ENCODE assay signal across 8 mouse cellular contexts in genomic region chr7:141457986-141458660, GRCm38 (mm10). TPM values are rescaled to one million over a fixed set of nuclear protein-coding genes. Genes with fewer than 3 reads are reported as not detected.
DNase-seq lines count a peak whose midpoint lies in the region; ATAC-seq lines count a peak whose summit lies in the region.

No protein-coding gene starts in this region.

- H3K9ac ChIP-seq in midbrain, embryonic 11.5 days (ENCODE audit: low read length): no peak overlapping the region
- no peak overlapping the region for H3K9ac ChIP-seq in midbrain, embryonic 13.5 days (replicated peaks)
- no peak overlapping the region for H3K9ac ChIP-seq in forebrain, embryonic 15.5 days (replicated peaks)

- H3K27ac ChIP-seq in midbrain, embryonic 11.5 days (ENCODE audit: low read depth, low read length): no peak overlapping the region
- no peak overlapping the region for H3K27ac ChIP-seq in midbrain, embryonic 13.5 days
- no peak overlapping the region for H3K27ac ChIP-seq in forebrain, embryonic 15.5 days (replicated peaks)

- peak; percentile 61 to 69 for DNase-seq in adrenal gland, adult 18-20 months (ENCODE audit: low spot score in 2 of 2)
- no peak for DNase-seq in adrenal gland, postnatal 4 days (ENCODE audit: low spot score in 2 of 2)
- peak; percentile 91 for DNase-seq in midbrain, embryonic 11.5 days (ENCODE audit: low spot score, missing footprints)
- DNase-seq in cerebellum, postnatal 36 days: peak; percentile 65 to 70
- DNase-seq in lung, postnatal 36 days: peak; percentile 83
- DNase-seq in thymus, postnatal 4 days: peak; percentile 81

- 73% methylated on average over 15 of the region's 15 CpGs for WGBS in midbrain, embryonic 11.5 days
- 73% methylated on average over 15 of the region's 15 CpGs for WGBS in midbrain, embryonic 13.5 days
- 78% methylated on average over 15 of the region's 15 CpGs for WGBS in forebrain, embryonic 15.5 days

- no peak for ATAC-seq in midbrain, embryonic 11.5 days (ENCODE audit: low FRiP score)
- ATAC-seq in midbrain, embryonic 13.5 days: no peak
- no peak for ATAC-seq in forebrain, embryonic 15.5 days (replicated peaks)

- H3K9me3 ChIP-seq in midbrain, embryonic 11.5 days (ENCODE audit: control insufficient read depth, low read length): no peaks in the 10 kb centered on the region
- no peaks in the 10 kb centered on the region for H3K9me3 ChIP-seq in midbrain, embryonic 13.5 days
- no peaks in the 10 kb centered on the region for H3K9me3 ChIP-seq in forebrain, embryonic 15.5 days

- no peak overlapping the region for H3K4me3 ChIP-seq in midbrain, embryonic 11.5 days (ENCODE audit: low read depth, low read length)
- no peak overlapping the region for H3K4me3 ChIP-seq in midbrain, embryonic 13.5 days (replicated peaks)
- no peak overlapping the region for H3K4me3 ChIP-seq in forebrain, embryonic 15.5 days

- H3K4me1 ChIP-seq in midbrain, embryonic 11.5 days (ENCODE audit: control insufficient read depth, insufficient read depth, low read length): peaks cover 13% of the 10 kb centered on the region
- H3K4me1 ChIP-seq in midbrain, embryonic 13.5 days (replicated peaks): peaks cover 27% of the 10 kb centered on the region
- H3K4me1 ChIP-seq in forebrain, embryonic 15.5 days: peaks cover 29% of the 10 kb centered on the region

- no peaks in the 10 kb centered on the region for H3K36me3 ChIP-seq in midbrain, embryonic 11.5 days (ENCODE audit: control insufficient read depth, insufficient read depth, low read length)
- H3K36me3 ChIP-seq in midbrain, embryonic 13.5 days: peaks cover 13% of the 10 kb centered on the region
- peaks cover 9% of the 10 kb centered on the region; the same call in 1 of the 2 replicates for H3K36me3 ChIP-seq in forebrain, embryonic 15.5 days

- peaks cover 34% of the 10 kb centered on the region for H3K27me3 ChIP-seq in midbrain, embryonic 11.5 days (ENCODE audit: control insufficient read depth, insufficient read depth, low read length)
- H3K27me3 ChIP-seq in midbrain, embryonic 13.5 days: peaks cover 44% of the 10 kb centered on the region
- peaks cover 36% of the 10 kb centered on the region for H3K27me3 ChIP-seq in forebrain, embryonic 15.5 days

- no peak overlapping the region for H3K4me2 ChIP-seq in midbrain, embryonic 11.5 days
- no peak overlapping the region for H3K4me2 ChIP-seq in midbrain, embryonic 13.5 days (replicated peaks)
- H3K4me2 ChIP-seq in forebrain, embryonic 15.5 days (replicated peaks): no peak overlapping the region

RNA-seq across cellular contexts. Expression of gene Cracr2b, which starts 2.8 kb away (rescaled TPM):
- total RNA-seq in adrenal gland, adult 18-20 months (2021): 10 to 100 TPM; 11.2 to 12.5 TPM
- 10 to 100 TPM; 13.1 to 14.2 TPM for total RNA-seq in adrenal gland, postnatal 4 days (2021)
- 2.7 and 5.3 TPM in 2 replicates for polyA plus RNA-seq in midbrain, embryonic 11.5 days (2014; fragmentation: Nextera tagmentation; extraction: Ambion mirVana)
- polyA plus RNA-seq in midbrain, embryonic 13.5 days (2015; fragmentation: Nextera tagmentation; extraction: Ambion mirVana): 6.8 TPM in 2 replicates
- 5.0 and 8.5 TPM in 2 replicates for polyA plus RNA-seq in forebrain, embryonic 15.5 days (2015; fragmentation: Nextera tagmentation; extraction: Ambion mirVana)

RNA-seq across cellular contexts. Expression of gene Pnpla2, which starts 3.1 kb away (rescaled TPM):
- total RNA-seq in adrenal gland, adult 18-20 months (2021): 1,000 to 10,000 TPM in 1 of 2 experiments, 100 to 1,000 TPM in 1; 739 to 1,290 TPM
- 100 to 1,000 TPM; 173 to 205 TPM for total RNA-seq in adrenal gland, postnatal 4 days (2021)
- 12.7 and 14.0 TPM in 2 replicates for polyA plus RNA-seq in midbrain, embryonic 11.5 days (2014; fragmentation: Nextera tagmentation; extraction: Ambion mirVana)
- 16.2 and 19.2 TPM in 2 replicates for polyA plus RNA-seq in midbrain, embryonic 13.5 days (2015; fragmentation: Nextera tagmentation; extraction: Ambion mirVana)
- 21.5 and 22.0 TPM in 2 replicates for polyA plus RNA-seq in forebrain, embryonic 15.5 days (2015; fragmentation: Nextera tagmentation; extraction: Ambion mirVana)

RNA-seq across cellular contexts. Expression of gene Cd151, which starts 9.1 kb away (rescaled TPM):
- 100 to 1,000 TPM; 317 to 379 TPM for total RNA-seq in adrenal gland, adult 18-20 months (2021)
- 100 to 1,000 TPM; 209 to 215 TPM for total RNA-seq in adrenal gland, postnatal 4 days (2021)
- polyA plus RNA-seq in midbrain, embryonic 11.5 days (2014; fragmentation: Nextera tagmentation; extraction: Ambion mirVana): 32.5 and 36.6 TPM in 2 replicates
- polyA plus RNA-seq in midbrain, embryonic 13.5 days (2015; fragmentation: Nextera tagmentation; extraction: Ambion mirVana): 15.4 and 19.9 TPM in 2 replicates
- polyA plus RNA-seq in forebrain, embryonic 15.5 days (2015; fragmentation: Nextera tagmentation; extraction: Ambion mirVana): 15.9 and 18.6 TPM in 2 replicates

RNA-seq across cellular contexts. Expression of gene Rplp2, which starts 11.0 kb away (rescaled TPM):
- 1,000 to 10,000 TPM in 1 of 2 experiments, 100 to 1,000 TPM in 1; 949 to 1,096 TPM for total RNA-seq in adrenal gland, adult 18-20 months (2021)
- total RNA-seq in adrenal gland, postnatal 4 days (2021): 1,000 to 10,000 TPM; 1,329 to 1,362 TPM
- polyA plus RNA-seq in midbrain, embryonic 11.5 days (2014; fragmentation: Nextera tagmentation; extraction: Ambion mirVana): 891 and 959 TPM in 2 replicates
- polyA plus RNA-seq in midbrain, embryonic 13.5 days (2015; fragmentation: Nextera tagmentation; extraction: Ambion mirVana): 787 and 794 TPM in 2 replicates
- 820 and 834 TPM in 2 replicates for polyA plus RNA-seq in forebrain, embryonic 15.5 days (2015; fragmentation: Nextera tagmentation; extraction: Ambion mirVana)

RNA-seq across cellular contexts. Expression of gene Pidd1, which starts 14.3 kb away (rescaled TPM):
- 1 to 10 TPM; 1.1 to 1.4 TPM for total RNA-seq in adrenal gland, adult 18-20 months (2021)
- total RNA-seq in adrenal gland, postnatal 4 days (2021): 10 to 100 TPM in 1 of 2 experiments, 1 to 10 TPM in 1; 8.4 to 12.6 TPM
- 7.4 and 7.8 TPM in 2 replicates for polyA plus RNA-seq in midbrain, embryonic 11.5 days (2014; fragmentation: Nextera tagmentation; extraction: Ambion mirVana)
- polyA plus RNA-seq in midbrain, embryonic 13.5 days (2015; fragmentation: Nextera tagmentation; extraction: Ambion mirVana): 6.3 and 7.1 TPM in 2 replicates
- 7.8 and 9.5 TPM in 2 replicates for polyA plus RNA-seq in forebrain, embryonic 15.5 days (2015; fragmentation: Nextera tagmentation; extraction: Ambion mirVana)

Comparison
In these comparisons a context has a peak if more than half of its experiments do, and no peak if none do; other contexts are left out.
1. DNase-seq: peak in adrenal gland, adult 18-20 months (2 of 2), midbrain, embryonic 11.5 days (single experiment), cerebellum, postnatal 36 days (2 of 2), lung, postnatal 36 days (single experiment) and thymus, postnatal 4 days (single experiment); none in adrenal gland, postnatal 4 days (0 of 2).